Mouse (Mus musculus): Measurements from ENCODE around the gene 5330417C22Rik. TPM values are rescaled to one million over a fixed set of nuclear protein-coding genes. Genes with fewer than 3 reads are reported as not detected.
"Not testable (repeated sequence)": the region's sequence is repeated elsewhere in the genome, so short reads cannot be mapped to it uniquely, and the experiment has no call there.

Gene 5330417C22Rik
- polyA plus RNA-seq, 1 experiment from 2014 or later = 16.4 TPM

GRCm38 (mm10) chr3:108518276-108518675 lies 18.1 kb downstream of the 5330417C22Rik start:
- no peak for ATAC-seq (ENCODE audit: borderline replicate concordance, extremely low read depth, low FRiP score, low TSS enrichment)
- Histone ChIP-seq H3K4me1 (no peaks in the 10 kb centered on the region), H3K36me3 (no peaks in the 10 kb centered on the region), H3K27ac (no peak overlapping the region), H3K27me3 (no peaks in the 10 kb centered on the region), H3K4me2 (no peak overlapping the region), H3K9me3 (no peaks in the 10 kb centered on the region), H3K9ac (no peak overlapping the region), H3K4me3 (no peak overlapping the region)
- 33% methylated on average over 4 of the region's 4 CpGs for WGBS

GRCm38 (mm10) chr3:108513465-108513864 lies 22.9 kb downstream of the 5330417C22Rik start:
- no peaks in the 10 kb centered on the region for H3K36me3 ChIP-seq
- peaks cover 5% of the 10 kb centered on the region; the same call in 1 of the 2 replicates for H3K4me1 ChIP-seq
- no peak for ATAC-seq (ENCODE audit: borderline replicate concordance, extremely low read depth, low FRiP score, low TSS enrichment)
- no peaks in the 10 kb centered on the region for H3K9me3 ChIP-seq
- H3K4me3 ChIP-seq = no peak overlapping the region
- H3K27me3 ChIP-seq = no peaks in the 10 kb centered on the region
- H3K9ac ChIP-seq = no peak overlapping the region
- H3K4me2 ChIP-seq = no peak overlapping the region
- 64% methylated on average over 3 of the region's 3 CpGs for WGBS
- no peak overlapping the region for H3K27ac ChIP-seq

GRCm38 (mm10) chr3:108510716-108511483 lies 25.4 kb downstream of the 5330417C22Rik start:
- H3K4me2 ChIP-seq = no peak overlapping the region
- H3K36me3 ChIP-seq = no peaks in the 10 kb centered on the region
- H3K9ac ChIP-seq = no peak overlapping the region
- no peaks in the 10 kb centered on the region for H3K9me3 ChIP-seq
- H3K4me3 ChIP-seq = no peak overlapping the region
- H3K27me3 ChIP-seq = no peaks in the 10 kb centered on the region
- no peak for ATAC-seq (ENCODE audit: borderline replicate concordance, extremely low read depth, low FRiP score, low TSS enrichment)
- peaks cover 5% of the 10 kb centered on the region; the same call in 1 of the 2 replicates for H3K4me1 ChIP-seq
- WGBS = 30% methylated on average over 9 of the region's 9 CpGs
- no peak overlapping the region for H3K27ac ChIP-seq

GRCm38 (mm10) chr3:108510156-108510555 lies 26.2 kb downstream of the 5330417C22Rik start:
- Histone ChIP-seq H3K4me3 (no peak overlapping the region), H3K36me3 (no peaks in the 10 kb centered on the region), H3K27ac (no peak overlapping the region), H3K4me1 (peaks cover 5% of the 10 kb centered on the region; the same call in 1 of the 2 replicates), H3K4me2 (no peak overlapping the region), H3K9ac (no peak overlapping the region), H3K27me3 (no peaks in the 10 kb centered on the region), H3K9me3 (no peaks in the 10 kb centered on the region)
- 44% methylated on average over 1 of the region's 2 CpGs for WGBS
- no peak for ATAC-seq (ENCODE audit: borderline replicate concordance, extremely low read depth, low FRiP score, low TSS enrichment)

- Histone ChIP-seq H3K27ac (no peak overlapping the region), H3K36me3 (no peaks in the 10 kb centered on the region), H3K27me3 (no peaks in the 10 kb centered on the region), H3K4me1 (peaks cover 5% of the 10 kb centered on the region; the same call in 1 of the 2 replicates), H3K4me3 (no peak overlapping the region), H3K9me3 (no peaks in the 10 kb centered on the region), H3K4me2 (no peak overlapping the region), H3K9ac (no peak overlapping the region)
- 71% methylated on average over 4 of the region's 4 CpGs for WGBS
- no peak for ATAC-seq (ENCODE audit: borderline replicate concordance, extremely low read depth, low FRiP score, low TSS enrichment)
Measured at GRCm38 (mm10) chr3:108508745-108509474, 27.4 kb downstream of the 5330417C22Rik start.

- Histone ChIP-seq H3K4me2 (no peak overlapping the region), H3K9me3 (no peaks in the 10 kb centered on the region), H3K27ac (no peak overlapping the region), H3K9ac (no peak overlapping the region), H3K27me3 (no peaks in the 10 kb centered on the region), H3K4me3 (no peak overlapping the region), H3K36me3 (no peaks in the 10 kb centered on the region), H3K4me1 (no peaks in the 10 kb centered on the region)
- 64% methylated on average over 4 of the region's 4 CpGs for WGBS
- ATAC-seq (ENCODE audit: borderline replicate concordance, extremely low read depth, low FRiP score, low TSS enrichment) = no peak
Measured at GRCm38 (mm10) chr3:108503908-108504307, 32.4 kb downstream of the 5330417C22Rik start.

- not testable (repeated sequence) for H3K27me3 ChIP-seq; H3K27ac ChIP-seq; H3K9me3 ChIP-seq; H3K4me1 ChIP-seq; ATAC-seq (ENCODE audit: borderline replicate concordance, extremely low read depth, low FRiP score, low TSS enrichment); H3K36me3 ChIP-seq; H3K4me3 ChIP-seq; H3K9ac ChIP-seq; H3K4me2 ChIP-seq
- WGBS = 55% methylated on average over 3 of the region's 3 CpGs
Measured at GRCm38 (mm10) chr3:108501411-108501810, 34.9 kb downstream of the 5330417C22Rik start.

GRCm38 (mm10) chr3:108499826-108500225 lies 36.5 kb downstream of the 5330417C22Rik start:
- H3K4me1 ChIP-seq = no peaks in the 10 kb centered on the region; the same call in 1 of the 2 replicates
- WGBS = 65% methylated on average over 8 of the region's 8 CpGs
- no peak overlapping the region for H3K4me3 ChIP-seq
- H3K36me3 ChIP-seq = no peaks in the 10 kb centered on the region
- no peaks in the 10 kb centered on the region for H3K27me3 ChIP-seq
- no peaks in the 10 kb centered on the region for H3K9me3 ChIP-seq
- no peak overlapping the region for H3K27ac ChIP-seq
- H3K4me2 ChIP-seq = no peak overlapping the region
- H3K9ac ChIP-seq = no peak overlapping the region
- ATAC-seq (ENCODE audit: borderline replicate concordance, extremely low read depth, low FRiP score, low TSS enrichment) = no peak

- no peaks in the 10 kb centered on the region; the same call in 1 of the 2 replicates for H3K4me1 ChIP-seq
- H3K27me3 ChIP-seq = no peaks in the 10 kb centered on the region
- no peak overlapping the region for H3K9ac ChIP-seq
- no peaks in the 10 kb centered on the region for H3K9me3 ChIP-seq
- H3K36me3 ChIP-seq = no peaks in the 10 kb centered on the region
- no peak overlapping the region for H3K27ac ChIP-seq
- 0 out of 2 replicates have a peak, but pooled peaks have one; percentile 39 for ATAC-seq (ENCODE audit: borderline replicate concordance, extremely low read depth, low FRiP score, low TSS enrichment)
- no peak overlapping the region for H3K4me3 ChIP-seq
- H3K4me2 ChIP-seq = no peak overlapping the region
- 25% methylated on average over 9 of the region's 9 CpGs for WGBS
Measured at GRCm38 (mm10) chr3:108497602-108498001, 38.7 kb downstream of the 5330417C22Rik start.

GRCm38 (mm10) chr3:108495486-108495885 lies 40.9 kb downstream of the 5330417C22Rik start:
- H3K27ac ChIP-seq = no peak overlapping the region
- no peaks in the 10 kb centered on the region for H3K9me3 ChIP-seq
- H3K27me3 ChIP-seq = no peaks in the 10 kb centered on the region
- H3K36me3 ChIP-seq = no peaks in the 10 kb centered on the region
- H3K9ac ChIP-seq = no peak overlapping the region
- ATAC-seq (ENCODE audit: borderline replicate concordance, extremely low read depth, low FRiP score, low TSS enrichment) = no peak
- no peak overlapping the region for H3K4me2 ChIP-seq
- H3K4me1 ChIP-seq = no peaks in the 10 kb centered on the region; the same call in 1 of the 2 replicates
- no peak overlapping the region for H3K4me3 ChIP-seq
- 36% methylated on average over 4 of the region's 4 CpGs for WGBS

GRCm38 (mm10) chr3:108494861-108495474 lies 41.4 kb downstream of the 5330417C22Rik start:
- no peak overlapping the region for H3K9ac ChIP-seq
- H3K27me3 ChIP-seq = no peaks in the 10 kb centered on the region
- WGBS = 74% methylated on average over 9 of the region's 9 CpGs
- no peak overlapping the region for H3K4me3 ChIP-seq
- H3K4me1 ChIP-seq = no peaks in the 10 kb centered on the region; the same call in 1 of the 2 replicates
- H3K27ac ChIP-seq = no peak overlapping the region
- H3K36me3 ChIP-seq = no peaks in the 10 kb centered on the region
- no peaks in the 10 kb centered on the region for H3K9me3 ChIP-seq
- ATAC-seq (ENCODE audit: borderline replicate concordance, extremely low read depth, low FRiP score, low TSS enrichment) = no peak
- H3K4me2 ChIP-seq = no peak overlapping the region

- WGBS = 42% methylated on average over 3 of the region's 3 CpGs
- Histone ChIP-seq H3K9ac (no peak overlapping the region), H3K4me2 (no peak overlapping the region), H3K27me3 (no peaks in the 10 kb centered on the region), H3K9me3 (no peaks in the 10 kb centered on the region), H3K4me3 (no peak overlapping the region), H3K36me3 (no peaks in the 10 kb centered on the region), H3K27ac (no peak overlapping the region), H3K4me1 (no peaks in the 10 kb centered on the region)
- ATAC-seq (ENCODE audit: borderline replicate concordance, extremely low read depth, low FRiP score, low TSS enrichment) = no peak
Measured at GRCm38 (mm10) chr3:108489968-108490367, 46.4 kb downstream of the 5330417C22Rik start.

All from lung, embryonic 15.5 days (tissue).